Mouse (Mus musculus): ENCODE measurements around the gene Dnajc4.
"Not testable (repeated sequence)": the region's sequence is repeated elsewhere in the genome, so short reads cannot be mapped to it uniquely, and the experiment has no call there.

Gene Dnajc4

DNA sequence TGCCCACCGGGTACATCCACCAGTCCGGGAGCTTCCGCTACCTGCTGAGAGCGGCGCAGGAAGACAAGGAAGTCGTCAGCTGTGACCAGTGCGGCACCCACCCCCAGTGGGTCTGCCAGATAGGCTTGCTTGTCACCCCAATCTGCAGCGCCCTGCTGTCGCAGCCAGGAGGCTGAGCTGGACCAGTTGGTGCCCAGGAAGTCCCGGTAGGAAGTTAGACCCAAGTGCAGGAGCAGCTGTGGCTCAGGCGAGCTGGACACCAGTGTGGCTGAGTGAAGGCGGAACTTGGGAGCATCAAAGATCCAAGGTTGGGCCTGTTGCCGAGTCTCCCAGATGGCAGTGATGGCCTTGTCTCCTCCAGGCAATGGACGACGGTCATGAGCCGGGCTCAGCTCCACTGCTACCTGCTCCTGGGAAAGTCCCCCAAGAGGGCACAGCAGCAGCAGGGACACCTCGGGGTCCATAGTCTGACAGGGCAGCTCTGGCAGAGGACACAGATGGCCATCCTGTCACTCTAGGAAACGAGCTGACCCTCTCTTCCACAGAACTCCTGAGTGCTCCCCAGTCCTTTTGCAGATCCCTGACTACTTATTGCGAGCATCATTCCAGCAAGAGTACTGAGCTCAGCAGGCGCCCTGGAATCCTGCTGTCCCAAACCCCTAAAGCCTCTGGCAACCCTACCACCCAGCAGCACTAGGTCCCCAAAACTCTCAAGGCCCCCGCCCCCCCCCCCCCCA is 3.1 kb upstream of the Dnajc4 start:
- no peak for DNase-seq (ENCODE audit: low spot score in 2 of 2)

DNA sequence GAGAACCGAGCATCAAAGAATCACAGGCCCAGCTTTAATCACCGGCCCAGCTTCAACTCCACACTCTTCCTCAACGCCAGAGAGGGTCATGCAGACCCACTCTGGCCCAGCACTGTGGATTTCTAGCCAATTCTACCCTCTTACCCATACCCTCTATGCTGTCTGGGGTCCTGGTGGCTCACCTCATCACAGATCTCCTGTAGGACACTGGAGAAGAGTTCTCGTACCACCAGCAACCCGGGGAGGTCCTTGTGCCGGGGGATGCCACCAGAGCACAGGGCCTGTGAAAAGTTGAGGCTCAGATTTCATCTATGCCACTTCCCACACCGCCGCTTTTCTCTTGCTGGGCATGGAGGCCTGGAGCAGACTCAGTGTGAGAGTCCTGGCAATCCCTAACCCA is 2.1 kb upstream of the Dnajc4 start:
- DNase-seq (ENCODE audit: low spot score in 2 of 2): no peak

DNA sequence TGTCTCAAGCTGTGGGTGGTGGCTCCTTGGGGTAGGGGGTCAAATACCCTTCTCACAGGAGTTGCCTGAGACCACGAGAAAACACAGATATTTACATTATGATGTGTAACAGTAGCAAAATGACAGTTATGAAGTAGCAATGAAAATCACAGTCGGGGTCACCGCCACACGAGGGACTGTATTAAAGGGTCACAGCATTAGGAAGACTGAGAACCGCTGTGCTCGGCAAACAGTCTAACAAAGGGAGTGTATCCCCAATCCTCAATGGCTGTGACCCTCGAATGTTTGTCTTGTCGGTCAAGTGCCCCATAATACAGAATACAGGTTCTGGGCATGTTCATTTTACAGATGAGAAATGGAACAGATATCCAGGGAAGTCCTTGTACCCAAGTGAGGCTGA is 1.6 kb upstream of the Dnajc4 start:
- DNase-seq (ENCODE audit: low spot score in 2 of 2): no peak

DNA sequence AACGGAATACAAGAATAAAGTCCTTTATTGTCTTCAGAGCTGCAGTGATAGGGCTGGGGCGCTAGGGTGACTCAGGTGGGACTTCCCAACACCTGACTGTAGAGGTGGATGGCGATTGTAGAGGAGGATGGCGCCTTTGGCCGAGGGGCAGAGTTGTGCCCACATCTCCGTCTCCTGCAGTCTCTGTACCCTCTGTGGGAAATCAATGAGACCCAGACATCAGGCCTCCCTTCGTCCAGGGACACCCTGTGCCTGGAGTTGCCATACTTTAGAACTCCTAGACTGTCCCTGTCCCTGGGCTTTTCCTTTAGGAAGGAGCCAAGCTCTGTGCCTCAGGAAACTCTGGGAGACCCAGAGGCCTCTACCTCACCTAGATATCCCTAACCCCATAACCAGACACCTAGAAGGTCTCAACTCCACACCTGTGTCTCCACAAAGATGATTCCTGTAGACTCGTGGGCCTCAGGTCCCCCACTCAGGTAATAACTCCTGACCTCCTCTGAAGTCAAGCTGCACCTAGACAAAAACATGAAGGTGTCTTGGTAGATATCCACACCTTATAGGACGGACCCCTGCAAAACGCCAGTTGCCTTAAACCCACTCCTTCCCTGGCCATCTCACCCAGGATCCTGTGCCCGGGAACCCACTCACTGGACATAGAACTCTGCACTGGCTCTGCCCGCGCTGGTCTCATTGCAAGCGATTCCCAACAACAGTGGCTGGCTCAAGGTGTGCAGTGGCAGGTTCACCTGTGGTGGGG is 819 bp upstream of the Dnajc4 start:
- DNase-seq (ENCODE audit: low spot score in 2 of 2): no peak

DNA sequence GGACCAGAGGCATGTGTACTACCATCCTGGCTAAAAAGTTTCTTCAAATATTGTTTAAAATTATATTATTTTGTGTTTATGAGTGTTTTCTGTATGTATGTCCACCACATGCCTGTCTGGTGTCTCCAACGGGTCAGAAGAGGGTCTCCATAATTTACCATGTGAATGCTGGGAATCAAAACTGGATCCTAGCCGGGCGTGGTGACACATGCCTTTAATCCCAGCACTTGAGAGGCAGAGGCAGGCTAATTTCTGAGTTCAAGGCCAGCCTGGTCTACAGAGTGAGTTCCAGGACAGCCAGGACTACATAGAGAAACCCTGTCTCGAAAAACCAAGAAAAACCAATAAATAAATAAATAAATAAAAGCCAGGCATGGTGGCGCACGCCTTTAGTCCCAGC is 1.2 kb downstream of the Dnajc4 start:
- DNase-seq (ENCODE audit: low spot score in 2 of 2): not testable (repeated sequence)

DNA sequence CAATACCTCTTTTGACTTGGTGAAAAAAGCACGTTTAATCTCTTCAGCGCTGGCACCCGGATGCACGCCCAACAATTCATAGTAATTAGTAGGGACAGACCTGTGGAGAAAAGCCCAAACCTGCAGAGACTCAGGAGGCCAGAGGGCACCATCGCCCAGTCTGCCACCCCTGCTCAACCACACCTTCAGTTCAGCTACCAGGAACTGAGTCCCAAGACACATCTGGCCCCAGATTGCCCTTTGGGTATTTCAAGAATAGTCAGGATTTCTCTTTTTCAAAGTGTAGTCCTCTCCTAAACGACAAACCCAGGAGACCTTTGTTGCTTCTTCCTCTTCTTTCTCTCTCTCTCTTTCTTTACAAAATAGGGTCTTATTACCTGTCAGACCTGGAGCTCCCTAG is 1.7 kb downstream of the Dnajc4 start:
- DNase-seq (ENCODE audit: low spot score in 2 of 2): no peak

DNA sequence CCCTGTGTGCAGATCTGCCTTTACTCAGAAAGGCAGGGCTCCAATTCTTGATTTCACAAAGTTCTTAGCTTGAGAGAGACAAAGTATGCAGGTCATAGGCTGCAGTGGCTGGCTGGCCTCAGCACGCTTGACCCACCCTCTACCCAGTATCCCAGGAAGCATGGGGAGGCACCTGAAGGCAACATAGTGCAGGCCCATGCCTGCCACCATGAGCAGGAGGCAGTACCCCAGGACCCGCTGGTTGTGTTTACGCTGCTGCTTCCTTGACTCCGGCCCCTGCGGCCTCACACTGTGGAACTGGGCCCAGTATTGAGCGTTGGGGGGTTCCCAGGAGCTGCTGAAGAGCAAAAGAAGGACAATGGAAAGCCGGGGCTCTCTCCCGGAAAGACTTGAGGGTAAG is 3.1 kb downstream of the Dnajc4 start:
- no peak for DNase-seq (ENCODE audit: low spot score in 2 of 2)

DNA sequence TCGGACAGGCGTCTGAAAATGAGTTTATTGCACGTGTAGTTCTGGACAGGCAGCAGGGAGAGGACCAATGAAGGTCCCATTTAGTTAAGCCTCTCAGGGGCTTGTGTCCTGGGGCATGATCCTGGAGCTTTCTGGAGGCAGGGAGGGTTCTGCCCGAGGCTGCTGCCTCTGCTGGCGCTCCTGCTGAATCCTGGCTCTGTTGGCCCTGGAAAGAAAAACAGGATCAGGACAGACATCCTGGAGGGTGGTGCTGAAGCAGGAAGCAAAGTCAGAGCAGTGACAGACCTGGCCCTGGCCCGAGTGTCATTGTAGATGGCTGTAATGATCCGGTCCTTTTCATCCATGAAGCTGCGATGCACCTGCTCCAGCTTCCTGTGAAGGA is 4.5 kb downstream of the Dnajc4 start:
- DNase-seq (ENCODE audit: low spot score in 2 of 2): no peak

DNA sequence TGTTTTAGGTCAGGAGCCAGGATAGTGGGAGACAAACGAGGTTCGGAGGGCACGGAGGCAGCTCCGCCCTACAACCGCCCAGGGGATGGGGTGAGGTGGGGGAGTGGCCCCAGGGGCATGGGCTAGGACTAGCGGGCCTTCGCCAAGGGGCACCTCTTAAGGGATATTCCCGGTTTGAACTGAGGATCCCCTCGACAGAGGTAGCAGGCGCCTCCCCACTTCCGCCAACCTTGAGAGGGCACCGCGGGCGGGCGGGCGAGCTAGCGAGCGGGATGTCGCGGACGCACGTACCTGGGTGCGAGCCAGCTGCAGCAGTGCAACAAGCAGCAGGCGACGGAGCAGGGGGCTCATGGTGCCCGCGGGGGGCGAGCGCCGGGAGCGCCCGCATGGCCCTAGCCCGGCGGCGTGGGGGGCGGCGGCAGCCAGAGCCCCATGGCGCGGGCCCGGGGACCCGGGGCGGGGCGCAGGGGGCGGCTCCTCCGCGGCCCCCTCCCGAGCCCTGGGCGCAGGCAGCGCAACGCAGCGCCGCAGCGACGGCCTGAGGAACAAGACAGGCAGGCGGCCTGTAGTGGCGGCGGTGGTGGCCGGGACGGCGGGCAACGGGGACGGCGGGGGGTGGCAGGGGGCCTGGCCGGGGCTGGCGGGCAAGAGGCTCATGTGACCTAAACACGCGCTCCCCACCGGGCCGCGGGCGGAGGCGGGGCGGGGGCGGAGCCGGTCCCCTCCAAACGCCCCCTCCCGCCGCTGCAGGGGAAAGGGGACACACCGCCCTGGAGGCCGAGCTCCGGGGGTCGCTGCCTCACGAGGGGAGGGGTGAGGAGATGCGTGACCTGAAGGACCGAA is 5.1 kb downstream of the Dnajc4 start, which contains the start of gene Vegfb:
TSS of gene Vegfb (minus strand) at position 591 of the 843 bp plus-strand sequence.
- peak in 1 of 2 experiments; percentile 55 for DNase-seq (ENCODE audit: low spot score in 2 of 2)

DNA sequence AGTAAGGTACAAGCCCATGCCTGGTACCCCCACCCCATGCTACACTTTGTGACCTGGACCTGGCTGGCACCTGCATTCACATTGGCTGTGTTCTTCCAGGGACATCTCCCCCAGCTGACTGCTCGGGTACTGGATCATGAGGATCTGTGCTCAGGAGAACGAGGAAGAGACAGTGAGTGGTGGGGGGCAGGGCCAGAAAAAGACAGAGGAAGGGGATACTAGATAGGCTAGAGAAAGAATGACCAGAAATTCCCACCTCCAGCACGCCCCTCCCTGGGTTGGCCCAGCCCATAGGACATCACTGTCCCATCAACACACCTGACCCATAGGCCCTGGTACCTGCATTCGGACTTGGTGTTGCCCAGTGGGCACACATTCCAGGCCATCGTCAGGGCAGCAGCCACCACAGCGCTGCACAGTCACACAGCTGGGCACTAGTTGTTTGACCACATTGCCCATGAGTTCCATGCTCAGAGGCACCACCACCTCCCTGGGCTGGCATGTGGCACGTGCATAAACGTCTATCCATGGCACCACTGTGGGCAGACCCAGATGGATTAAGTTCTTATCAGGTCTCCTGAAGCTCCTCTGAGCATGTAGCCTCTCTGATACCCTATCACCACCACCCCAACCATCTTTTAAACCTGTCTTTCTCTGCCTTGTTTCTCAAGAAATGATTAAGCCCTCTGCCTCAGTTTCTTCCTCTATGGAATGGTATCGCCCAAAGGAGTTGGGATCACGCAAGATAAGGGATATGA is 6.2 kb downstream of the Dnajc4 start:
- DNase-seq (ENCODE audit: low spot score in 2 of 2): no peak

DNA sequence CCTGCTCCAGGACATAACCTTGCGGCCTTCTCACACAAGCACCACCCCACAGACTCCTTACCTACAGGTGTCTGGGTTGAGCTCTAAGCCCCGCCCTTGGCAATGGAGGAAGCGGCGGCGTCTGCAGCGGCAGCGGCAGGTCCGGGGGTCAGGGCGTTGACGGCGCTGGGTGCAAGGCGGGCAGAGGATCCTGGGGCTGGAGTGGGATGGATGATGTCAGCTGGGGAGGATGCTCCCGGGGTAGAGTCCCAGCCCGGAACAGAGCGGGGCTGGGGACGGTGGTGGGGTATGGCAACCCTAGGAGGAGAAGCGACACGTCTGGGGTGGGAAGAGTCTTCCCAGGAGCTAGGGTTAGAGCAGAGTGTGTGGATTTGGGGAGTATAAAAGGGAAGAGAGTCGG is 7.1 kb downstream of the Dnajc4 start:
- no peak for DNase-seq (ENCODE audit: low spot score in 2 of 2)

DNA sequence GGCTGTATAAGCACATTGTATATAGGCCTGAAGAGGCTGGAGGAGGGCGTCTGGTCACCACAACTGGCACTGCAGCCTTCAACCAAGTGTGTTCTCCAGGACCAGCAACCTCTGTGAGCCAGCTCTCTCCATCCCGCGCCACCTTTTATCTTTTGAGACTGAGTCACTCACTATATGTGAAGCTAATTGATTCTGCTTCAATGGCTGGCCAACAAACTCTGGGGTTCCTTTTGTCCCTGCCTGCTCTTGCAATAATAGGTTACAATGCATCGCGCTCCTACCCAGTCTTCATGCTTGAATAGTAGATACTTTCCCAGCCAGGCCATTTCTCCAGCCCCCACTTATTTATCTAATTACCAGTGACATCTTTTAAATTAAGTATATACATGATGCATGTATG is 8.8 kb downstream of the Dnajc4 start:
- DNase-seq (ENCODE audit: low spot score in 2 of 2): no peak

DNA sequence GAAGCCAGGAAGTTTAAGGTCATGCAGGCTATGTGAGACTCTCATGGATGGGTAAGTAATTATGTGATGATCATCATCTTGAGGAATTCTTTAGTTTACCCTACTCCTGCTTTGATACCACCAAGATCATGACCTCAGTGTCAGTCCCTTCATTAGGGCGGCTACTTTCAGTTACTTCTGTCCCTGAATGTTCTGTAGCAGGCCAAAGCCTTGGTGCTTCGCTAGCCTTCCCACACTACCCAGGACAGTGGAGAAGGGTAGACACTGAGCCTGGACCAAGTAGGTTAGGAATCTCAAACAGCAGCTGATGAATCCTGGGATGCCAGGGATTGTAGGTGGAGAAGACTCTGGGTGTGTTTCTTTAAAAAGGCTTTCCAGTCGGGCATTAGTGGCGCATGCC is 10.9 kb downstream of the Dnajc4 start:
- no peak for DNase-seq (ENCODE audit: low spot score in 2 of 2)

DNA sequence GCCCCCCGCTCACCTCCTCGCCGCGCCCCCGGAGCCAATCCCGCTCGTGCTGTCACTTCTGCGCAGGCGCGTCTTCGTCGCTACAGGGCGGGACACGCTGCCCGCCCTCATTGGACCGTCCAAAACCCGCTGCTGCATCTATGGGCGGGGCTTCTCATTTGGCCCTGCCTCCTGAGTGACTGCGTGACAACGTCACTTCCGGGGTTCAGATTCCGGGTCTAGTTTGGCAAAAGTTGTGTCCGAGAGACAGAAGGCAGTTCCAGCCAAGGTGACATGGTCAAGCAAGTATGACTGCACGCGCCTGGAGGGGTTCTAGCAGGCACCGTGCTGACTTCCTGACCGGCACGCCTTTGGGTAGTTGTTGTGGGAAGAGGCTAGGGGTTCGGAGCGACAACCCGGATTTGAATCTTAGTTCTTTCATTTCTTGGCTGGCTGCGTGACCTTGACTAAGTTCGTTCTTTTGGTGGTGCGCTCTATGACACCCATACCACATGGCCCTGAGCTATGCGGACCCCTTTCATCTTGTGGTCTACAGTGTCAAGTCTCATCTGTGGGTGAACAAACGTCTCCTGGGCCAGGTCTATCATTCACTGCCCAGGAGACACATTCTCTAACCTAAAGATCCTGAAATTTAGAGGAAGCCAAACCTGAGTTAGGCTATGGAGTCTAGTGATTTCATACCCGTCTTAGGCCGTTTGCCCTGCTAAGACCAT is 11.8 kb downstream of the Dnajc4 start, which contains the start of gene Fkbp2:
TSS of gene Fkbp2 (minus strand) at position 121 of the 713 bp plus-strand sequence.
- DNase-seq (ENCODE audit: low spot score in 2 of 2): peak; percentile 98

DNA sequence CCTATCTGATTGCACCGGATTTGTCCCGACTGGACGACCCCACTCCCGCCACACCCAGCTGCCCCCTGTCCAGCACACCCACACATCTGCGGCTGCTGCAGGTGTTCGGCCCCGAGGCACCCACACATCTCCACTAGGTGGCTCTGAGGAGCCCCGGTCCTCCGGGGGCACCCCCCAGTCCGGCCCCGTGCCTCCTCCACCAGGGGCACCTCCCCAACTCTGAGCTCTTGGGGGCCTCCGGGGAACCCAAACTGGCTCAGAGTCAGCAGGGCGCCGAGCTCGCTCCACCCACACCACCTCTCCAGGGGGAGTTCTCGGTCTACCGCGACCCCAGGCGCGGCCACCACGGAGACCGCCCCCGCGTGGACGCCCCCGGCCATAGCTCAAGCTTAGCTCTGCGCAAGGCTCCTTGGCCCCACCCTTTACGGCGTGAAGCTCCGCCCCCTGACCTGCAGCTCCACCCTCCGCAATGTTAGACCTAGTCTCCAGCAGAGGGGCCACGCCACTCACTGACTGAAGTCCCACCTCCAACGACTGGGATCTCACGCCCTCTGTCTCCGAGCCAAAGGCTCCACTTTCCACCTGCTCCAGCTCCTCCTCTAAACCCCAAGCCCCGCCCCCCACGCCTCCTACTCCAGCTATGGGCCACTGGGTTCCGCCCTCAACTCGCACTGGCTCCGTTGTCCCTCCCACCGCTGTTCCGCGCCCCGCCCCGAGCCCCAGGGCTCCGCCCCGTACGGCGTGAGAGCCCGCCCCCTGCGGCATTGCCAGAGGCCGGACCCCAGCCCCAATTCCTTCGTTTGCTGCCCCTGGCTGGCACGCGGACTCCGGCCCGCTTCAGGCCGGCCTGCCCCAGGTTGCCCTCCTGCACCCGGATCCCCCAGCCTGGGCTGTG is 12.6 kb downstream of the Dnajc4 start:
- peak; percentile 98 for DNase-seq (ENCODE audit: low spot score in 2 of 2)

DNA sequence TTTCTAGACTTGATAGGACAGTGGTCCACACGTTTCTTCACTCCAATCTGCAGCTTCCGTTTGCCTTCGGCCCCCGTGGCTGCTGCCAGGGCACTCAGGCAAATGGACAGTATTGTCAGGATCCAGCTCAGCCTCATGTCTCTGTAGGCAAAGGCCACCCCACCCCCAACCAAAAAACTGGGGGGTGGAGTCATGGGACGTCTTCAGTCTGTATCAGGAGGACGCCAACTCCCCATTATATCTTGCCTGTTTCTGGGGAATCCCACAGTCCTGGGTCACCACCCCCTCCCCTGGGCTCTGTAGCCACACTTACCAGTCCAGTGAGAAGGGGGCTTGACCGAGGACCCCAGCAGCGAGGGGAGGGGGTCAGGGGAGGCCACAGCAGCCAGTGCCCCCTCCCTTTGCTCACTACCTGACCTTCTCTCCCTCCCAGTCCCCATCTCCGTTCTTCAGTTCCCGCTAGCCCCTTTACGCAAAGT is 13.3 kb downstream of the Dnajc4 start:
- DNase-seq (ENCODE audit: low spot score in 2 of 2): peak in 1 of 2 experiments; percentile 59

DNA sequence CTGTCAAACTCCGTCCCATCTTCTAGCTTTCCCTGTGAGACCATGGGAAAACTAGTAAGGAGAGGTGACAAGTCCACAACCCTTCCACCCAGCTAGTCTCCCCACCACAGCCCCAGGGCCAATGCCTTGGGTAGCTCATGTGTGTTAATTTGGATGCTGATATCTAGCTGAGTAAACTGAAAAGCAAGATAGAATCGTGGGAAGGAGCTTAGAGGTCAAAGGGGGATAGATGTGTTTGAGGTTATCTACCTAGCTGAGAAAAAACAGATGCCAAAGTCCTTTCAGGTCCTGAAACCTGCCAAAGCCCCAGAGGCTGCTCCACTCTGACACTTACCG is 13.8 kb downstream of the Dnajc4 start:
- no peak for DNase-seq (ENCODE audit: low spot score in 2 of 2)

DNA sequence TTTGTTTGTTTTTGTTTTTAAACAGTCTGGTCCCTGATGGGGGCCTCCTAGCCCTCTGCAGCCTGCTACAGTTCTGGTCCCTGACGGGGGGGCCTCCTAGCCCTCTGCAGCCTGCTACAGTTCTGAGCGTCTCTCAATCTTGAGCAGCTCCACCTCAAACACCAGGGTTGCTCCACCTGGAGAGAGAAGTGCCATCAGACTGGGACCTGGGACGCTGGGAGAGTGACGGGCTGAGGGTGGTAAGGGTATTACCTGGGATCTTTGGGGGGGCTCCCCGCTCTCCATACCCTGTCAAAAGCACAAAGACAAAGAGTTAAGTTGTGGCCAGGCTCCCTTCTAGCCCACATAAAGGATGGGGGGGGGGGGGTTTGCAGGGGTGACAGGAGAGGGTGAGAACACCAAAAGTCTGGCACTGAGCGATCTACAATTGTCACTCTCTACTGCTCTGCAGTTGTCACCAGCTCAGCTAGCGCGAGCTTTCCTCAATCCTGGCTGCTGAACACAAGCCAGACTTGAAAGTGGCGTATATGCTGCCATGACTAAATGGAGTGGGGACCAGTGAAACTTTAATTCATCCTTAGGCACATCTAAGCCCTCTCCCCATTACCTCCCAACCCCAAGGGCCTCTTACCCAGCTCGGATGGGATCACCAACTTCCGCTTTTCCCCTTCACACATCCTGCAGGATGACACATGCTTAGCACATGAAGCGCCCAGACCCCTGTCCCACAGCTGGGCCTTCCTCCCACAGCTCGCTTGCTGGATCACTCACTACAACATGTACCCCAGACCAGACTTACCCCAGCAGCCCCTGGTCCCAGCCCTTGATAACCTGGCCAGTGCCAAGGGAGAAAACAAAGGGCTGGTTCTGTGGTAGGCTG is 14.4 kb downstream of the Dnajc4 start:
- no peak for DNase-seq (ENCODE audit: low spot score in 2 of 2)

Measured in right cerebral cortex, adult 2 months (tissue).